Mouse (Mus musculus) ES-Bruce4 (cell line): ENCODE data around the gene Cadm2.

Source experiments
- CTCF ChIP-seq: IDR thresholded peaks from one replicate; pipeline ENCODE4 v1.8.1; 2011; ENCODE audit warnings: low read depth, low read length
- POLR2A ChIP-seq: IDR thresholded peaks from one replicate; pipeline ENCODE4 v1.8.1; 2011; ENCODE audit warnings: low read length; ENCODE audit not compliant: insufficient read depth

- no peak for TF ChIP-seq CTCF
- TF ChIP-seq POLR2A = no peak
Observed at GRCm38 (mm10) chr16:67482542-67482941, 138.2 kb downstream of the Cadm2 start.
